Mouse (Mus musculus): ENCODE results near the gene Auh.

Gene Auh

GRCm38 (mm10) chr13:52800687-52801341 is 128.7 kb downstream of the Auh start:
- DNase-seq (ENCODE audit: low read depth, low spot score): no peak

- DNase-seq (ENCODE audit: low read depth, low spot score): no peak
Measured at GRCm38 (mm10) chr13:52800091-52800490, 129.4 kb downstream of the Auh start.

- no peak for DNase-seq (ENCODE audit: low read depth, low spot score)
Measured at GRCm38 (mm10) chr13:52794232-52794631, 135.2 kb downstream of the Auh start.

- no peak for DNase-seq (ENCODE audit: low read depth, low spot score)
Measured at GRCm38 (mm10) chr13:52793434-52793989, 136.0 kb downstream of the Auh start.

GRCm38 (mm10) chr13:52792242-52792844 is 137.1 kb downstream of the Auh start:
- no peak for DNase-seq (ENCODE audit: low read depth, low spot score)

- DNase-seq (ENCODE audit: low read depth, low spot score): no peak
Measured at GRCm38 (mm10) chr13:52790894-52791293, 138.6 kb downstream of the Auh start.

Data from telencephalon, adult 2 months (tissue).